Comparison of ENCODE assay signal across 17 mouse cellular contexts in the genomic region with DNA sequence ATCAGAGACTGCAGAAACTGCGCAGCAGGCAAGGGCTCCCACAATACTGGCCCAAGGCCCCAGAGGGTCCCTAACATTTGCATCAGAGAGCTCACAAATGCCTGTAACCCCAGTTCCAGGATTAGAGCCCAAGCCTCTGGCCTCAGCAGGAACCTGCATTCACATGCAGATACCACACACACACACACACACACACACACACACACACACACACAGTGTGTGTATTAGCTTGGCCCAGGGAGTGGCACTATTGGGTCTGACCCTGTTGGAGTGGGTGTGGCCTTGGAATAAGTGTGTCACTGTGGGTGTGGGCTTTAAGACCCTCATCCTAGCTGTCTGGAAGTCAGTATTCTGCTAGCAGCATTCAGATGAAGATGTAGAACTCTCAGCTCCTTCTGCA. TPM values are rescaled to one million over a fixed set of nuclear protein-coding genes. Genes with fewer than 3 reads are reported as not detected.
"Had no signal": no experiment of that assay in that cellular context is flagged by ENCODE, and none has a peak within 500 bp of the region (broad histone marks: within the 10 kb centered on the region; RNA-seq: fewer than 3 reads in every experiment).

No protein-coding gene starts in this region.

RNA-seq across cellular contexts. Expression of a gene that starts 41.7 kb away (rescaled TPM):
- polyA plus RNA-seq: gonadal fat pad, adult 2 months; heart, adult 2 months; heart, embryonic 11.5 days; heart, embryonic 14.5 days; heart, embryonic 16.5 days; hindbrain, embryonic 10.5 days; hindbrain, embryonic 13.5 days; inflammation-experienced regulatory T-cells, adult 6 months; intestine, embryonic 15.5 days; intestine, postnatal 0 days; kidney, embryonic 14.5 days; kidney, embryonic 16.5 days; limb, embryonic 10.5 days; limb, embryonic 12.5 days; liver, adult 2 months; liver, embryonic 12.5 days; liver, embryonic 14.5 days had no signal
